Mouse (Mus musculus): Measurements from ENCODE around the gene Araf. TPM values are rescaled to one million over a fixed set of nuclear protein-coding genes. Genes with fewer than 3 reads are reported as not detected.

Araf gene
- polyA plus RNA-seq, 1 experiment: 33.2 TPM

- Histone ChIP-seq H3K27me3 (ENCODE audit: control insufficient read depth, insufficient read depth, insufficient read length) (no peaks in the 10 kb centered on the region), H3K79me2 (ENCODE audit: control insufficient read depth, insufficient read depth) (peaks cover 20% of the 10 kb centered on the region), H3K79me3 (ENCODE audit: low read depth) (peaks cover 14% of the 10 kb centered on the region), H3ac (ENCODE audit: control insufficient read depth, insufficient read length, low read depth) (peak overlapping the region; percentile 45), H3K36me3 (ENCODE audit: control insufficient read depth, insufficient read depth) (peaks cover 22% of the 10 kb centered on the region), H3K4me3 (ENCODE audit: insufficient read depth, poor library complexity, severe bottlenecking) (peak overlapping the region; percentile 57)
- no peak for TF ChIP-seq MYOG (IDR thresholded peaks at IDR 0.05; ENCODE audit: control insufficient read depth, extremely low read depth, insufficient read length)
- no peak for TF ChIP-seq MAX (IDR thresholded peaks at IDR 0.05)
- TF ChIP-seq CTCF (IDR thresholded peaks at IDR 0.05; ENCODE audit: control insufficient read depth, insufficient read depth, insufficient read length): no peak
- TF ChIP-seq USF1 (IDR thresholded peaks at IDR 0.05; ENCODE audit: low read depth): no peak
- TF ChIP-seq FOSL1 (IDR thresholded peaks at IDR 0.05; ENCODE audit: insufficient read depth, low read length, poor library complexity, severe bottlenecking): no peak
- TF ChIP-seq CEBPB (IDR thresholded peaks at IDR 0.05; ENCODE audit: low read depth): no peak
- TF ChIP-seq MYOD1 (IDR thresholded peaks at IDR 0.05; ENCODE audit: control insufficient read depth, insufficient read length, low read depth): no peak
Observed at GRCm38 (mm10) chrX:20848256-20848984, 50.8 kb downstream of the Araf start.

- H3K36me3 ChIP-seq (ENCODE audit: control insufficient read depth, insufficient read depth): peaks cover 26% of the 10 kb centered on the region
- peaks cover 17% of the 10 kb centered on the region for H3K79me2 ChIP-seq (ENCODE audit: control insufficient read depth, insufficient read depth)
- H3K27me3 ChIP-seq (ENCODE audit: control insufficient read depth, insufficient read depth, insufficient read length): no peaks in the 10 kb centered on the region
- no peak overlapping the region for H3K4me3 ChIP-seq (ENCODE audit: insufficient read depth, poor library complexity, severe bottlenecking)
- TF ChIP-seq MYOD1 (IDR thresholded peaks at IDR 0.05; ENCODE audit: control insufficient read depth, insufficient read length, low read depth) (no peak), USF1 (IDR thresholded peaks at IDR 0.05; ENCODE audit: low read depth) (no peak), MYOG (IDR thresholded peaks at IDR 0.05; ENCODE audit: control insufficient read depth, extremely low read depth, insufficient read length) (no peak), CEBPB (IDR thresholded peaks at IDR 0.05; ENCODE audit: low read depth) (no peak), CTCF (IDR thresholded peaks at IDR 0.05; ENCODE audit: control insufficient read depth, insufficient read depth, insufficient read length) (no peak), FOSL1 (IDR thresholded peaks at IDR 0.05; ENCODE audit: insufficient read depth, low read length, poor library complexity, severe bottlenecking) (no peak), MAX (IDR thresholded peaks at IDR 0.05) (no peak)
- peaks cover 13% of the 10 kb centered on the region for H3K79me3 ChIP-seq (ENCODE audit: low read depth)
- H3ac ChIP-seq (ENCODE audit: control insufficient read depth, insufficient read length, low read depth): no peak overlapping the region
Observed at GRCm38 (mm10) chrX:20853794-20854193, 56.2 kb downstream of the Araf start.

- H3K36me3 ChIP-seq (ENCODE audit: control insufficient read depth, insufficient read depth): no peaks in the 10 kb centered on the region
- no peaks in the 10 kb centered on the region for H3K27me3 ChIP-seq (ENCODE audit: control insufficient read depth, insufficient read depth, insufficient read length)
- no peak for TF ChIP-seq MYOG (IDR thresholded peaks at IDR 0.05; ENCODE audit: control insufficient read depth, extremely low read depth, insufficient read length)
- no peak for TF ChIP-seq CEBPB (IDR thresholded peaks at IDR 0.05; ENCODE audit: low read depth)
- TF ChIP-seq CTCF (IDR thresholded peaks at IDR 0.05; ENCODE audit: control insufficient read depth, insufficient read depth, insufficient read length): no peak
- TF ChIP-seq MYOD1 (IDR thresholded peaks at IDR 0.05; ENCODE audit: control insufficient read depth, insufficient read length, low read depth): no peak
- no peak for TF ChIP-seq USF1 (IDR thresholded peaks at IDR 0.05; ENCODE audit: low read depth)
- TF ChIP-seq MAX (IDR thresholded peaks at IDR 0.05): no peak
- no peak for TF ChIP-seq FOSL1 (IDR thresholded peaks at IDR 0.05; ENCODE audit: insufficient read depth, low read length, poor library complexity, severe bottlenecking)
- no peaks in the 10 kb centered on the region for H3K79me2 ChIP-seq (ENCODE audit: control insufficient read depth, insufficient read depth)
- no peak overlapping the region for H3K4me3 ChIP-seq (ENCODE audit: insufficient read depth, poor library complexity, severe bottlenecking)
- H3K79me3 ChIP-seq (ENCODE audit: low read depth): no peaks in the 10 kb centered on the region
- H3ac ChIP-seq (ENCODE audit: control insufficient read depth, insufficient read length, low read depth): no peak overlapping the region
Observed at GRCm38 (mm10) chrX:20861453-20862104, 64.0 kb downstream of the Araf start.

GRCm38 (mm10) chrX:20862105-20863065, 64.8 kb downstream of the Araf start:
- no peak overlapping the region for H3K4me3 ChIP-seq (ENCODE audit: insufficient read depth, poor library complexity, severe bottlenecking)
- TF ChIP-seq CEBPB (IDR thresholded peaks at IDR 0.05; ENCODE audit: low read depth) (no peak), CTCF (IDR thresholded peaks at IDR 0.05; ENCODE audit: control insufficient read depth, insufficient read depth, insufficient read length) (no peak), MYOG (IDR thresholded peaks at IDR 0.05; ENCODE audit: control insufficient read depth, extremely low read depth, insufficient read length) (no peak), MAX (IDR thresholded peaks at IDR 0.05) (no peak), MYOD1 (IDR thresholded peaks at IDR 0.05; ENCODE audit: control insufficient read depth, insufficient read length, low read depth) (no peak), FOSL1 (IDR thresholded peaks at IDR 0.05; ENCODE audit: insufficient read depth, low read length, poor library complexity, severe bottlenecking) (no peak), USF1 (IDR thresholded peaks at IDR 0.05; ENCODE audit: low read depth) (no peak)
- no peaks in the 10 kb centered on the region for H3K79me3 ChIP-seq (ENCODE audit: low read depth)
- H3K27me3 ChIP-seq (ENCODE audit: control insufficient read depth, insufficient read depth, insufficient read length): no peaks in the 10 kb centered on the region
- H3K79me2 ChIP-seq (ENCODE audit: control insufficient read depth, insufficient read depth): no peaks in the 10 kb centered on the region
- no peak overlapping the region for H3ac ChIP-seq (ENCODE audit: control insufficient read depth, insufficient read length, low read depth)
- H3K36me3 ChIP-seq (ENCODE audit: control insufficient read depth, insufficient read depth): no peaks in the 10 kb centered on the region

Data from C2C12 (cell line).